Mouse (Mus musculus): Measurements from ENCODE around the gene AI467606.

DNA sequence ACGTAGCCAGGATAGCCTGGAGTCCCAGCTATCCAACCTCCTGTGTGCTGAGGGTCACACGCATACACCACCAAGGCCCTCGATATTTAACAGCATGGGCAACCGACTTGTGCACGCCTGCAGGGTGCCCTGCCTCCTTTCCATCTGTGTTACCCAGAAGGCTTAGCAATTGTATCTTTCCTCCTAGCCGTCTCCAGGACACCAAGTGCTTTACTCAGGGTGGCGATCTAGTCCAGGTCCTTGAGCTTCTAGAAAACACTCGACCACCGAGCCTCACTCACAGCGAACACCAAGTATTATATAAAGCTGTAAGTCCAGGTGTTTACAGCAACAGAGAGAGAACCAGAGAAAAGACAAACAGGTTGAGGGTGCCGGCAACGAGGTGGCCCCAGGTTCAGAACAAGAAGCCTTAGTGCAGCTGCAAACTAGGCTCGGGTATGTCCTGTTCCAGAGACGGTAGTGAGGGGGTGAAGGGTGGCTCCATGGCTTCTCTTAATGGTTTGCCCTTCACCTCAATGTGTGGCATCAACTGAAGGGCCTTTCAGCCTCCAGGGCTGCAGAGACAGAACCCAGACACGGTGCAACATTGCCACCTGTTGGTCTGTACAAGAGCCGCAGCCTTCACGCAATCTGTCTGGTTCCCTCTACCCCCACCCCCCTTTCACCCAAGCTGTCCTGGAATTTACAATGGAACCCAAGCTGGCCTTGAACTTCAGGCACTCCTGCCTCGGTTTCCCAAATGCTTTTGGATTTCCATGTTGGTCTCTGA lies 19.3 kb downstream of the AI467606 start:
- TF ChIP-seq CTCF (IDR thresholded peaks at IDR 0.05; ENCODE audit: control insufficient read depth, insufficient read depth, insufficient replicate concordance, low read depth, low read length) (peak; percentile 85), POLR2A (IDR thresholded peaks at IDR 0.05; ENCODE audit: control insufficient read depth, low read depth, low read length) (no peak)
